Mouse (Mus musculus) stomach, embryonic 16.5 days (tissue): ENCODE results near the gene Dnase1. TPM values are rescaled to one million over a fixed set of nuclear protein-coding genes. Genes with fewer than 3 reads are reported as not detected.

ENCODE experiments used
- ATAC-seq: fragments of 200-750 bp; cut with Nextera tagmentation; 2 replicates; pipeline ENCODE4 v1.8.0; 2017; ENCODE audit warnings: moderate number of reproducible peaks, moderate TSS enrichment; ENCODE audit not compliant: insufficient read depth, low FRiP score
- H3K27ac ChIP-seq: fragments of 300-500 bp; sonication (generic); 2 replicates; pipeline ENCODE4 v1.5.1; 2014; ENCODE audit warnings: low read length
- H3K27me3 ChIP-seq: fragments of 300-500 bp; sonication (generic); 2 replicates; pipeline ENCODE4 v1.6.1; 2014; ENCODE audit warnings: low read length, control low read depth, mixed read lengths; ENCODE audit not compliant: control insufficient read depth, insufficient read depth
- H3K36me3 ChIP-seq: fragments of 300-500 bp; sonication (generic); 2 replicates; pipeline ENCODE4 v1.6.1; 2014; ENCODE audit warnings: low read length; ENCODE audit not compliant: control insufficient read depth, insufficient read depth
- H3K4me1 ChIP-seq: fragments of 300-500 bp; sonication (generic); 2 replicates; pipeline ENCODE4 v1.6.1; 2014; ENCODE audit warnings: low read length, control low read depth, mixed read lengths; ENCODE audit not compliant: control insufficient read depth, insufficient read depth
- H3K4me2 ChIP-seq: fragments of 300-500 bp; sonication (generic); 2 replicates; pipeline ENCODE4 v1.6.1; 2014; ENCODE audit warnings: low read depth, low read length, mixed read lengths
- H3K4me3 ChIP-seq: fragments of 300-500 bp; sonication (generic); replicated peaks from 2 replicates; pipeline ENCODE4 v1.5.1; 2014; ENCODE audit warnings: mild to moderate bottlenecking, low read length
- H3K9ac ChIP-seq: fragments of 300-500 bp; sonication (generic); 2 replicates; pipeline ENCODE4 v1.6.1; 2014; ENCODE audit warnings: low read length
- H3K9me3 ChIP-seq: fragments of 300-500 bp; sonication (generic); replicated peaks from 2 replicates; pipeline ENCODE4 v1.6.1; 2016; ENCODE audit warnings: low read length, control low read depth; ENCODE audit not compliant: control insufficient read depth
- WGBS: fragments of 180-500 bp; shearing (Covaris S2); extraction: QIAGEN DNeasy Blood & Tissue Kit; methylation state at CpG from one replicate; pipeline ENCODE4 v1.1.7; 2014; 5-methylcytosine and 5-hydroxymethylcytosine counted together
- polyA plus RNA-seq: library from polyadenylated mRNA; unstranded; fragments of >200 nt; fragmentation: Nextera tagmentation; extraction: Ambion mirVana; gene quantifications from 2 replicates; pipeline ENCODE4 v1.2.1, GENCODE M21; 2015

Dnase1 gene
- polyA plus RNA-seq, 1 experiment from 2014 or later, result 4.2 TPM

DNA sequence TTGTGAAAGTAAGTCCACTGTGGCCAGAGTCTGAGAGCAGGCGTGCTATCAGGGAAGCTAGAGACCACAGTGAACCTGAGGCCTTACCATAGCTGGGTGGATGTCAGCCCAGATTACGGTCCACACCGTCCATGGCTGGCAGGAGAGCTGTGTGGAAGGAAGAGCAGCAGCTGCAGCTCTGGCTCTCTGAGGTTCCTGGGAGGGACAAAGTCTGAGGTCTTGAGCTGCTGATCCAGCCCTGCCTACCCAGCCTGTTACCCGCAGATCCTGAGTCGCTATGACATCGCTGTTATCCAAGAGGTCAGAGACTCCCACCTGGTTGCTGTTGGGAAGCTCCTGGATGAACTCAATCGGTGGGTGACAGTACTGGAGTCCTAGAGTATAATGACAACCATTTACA lies 948 bp downstream of the Dnase1 start:
- H3K9me3 ChIP-seq, result no peaks in the 10 kb centered on the region
- ATAC-seq, result no peak
- H3K4me2 ChIP-seq, result no peak overlapping the region
- H3K36me3 ChIP-seq, result peaks cover 15% of the 10 kb centered on the region; the same call in 1 of the 2 replicates
- no peaks in the 10 kb centered on the region for H3K27me3 ChIP-seq
- no peak overlapping the region for H3K27ac ChIP-seq
- whole genome bisulfite sequencing, result 87% methylated on average over 7 of the region's 7 CpGs
- no peak overlapping the region for H3K9ac ChIP-seq
- H3K4me3 ChIP-seq, result no peak overlapping the region
- no peaks in the 10 kb centered on the region for H3K4me1 ChIP-seq

DNA sequence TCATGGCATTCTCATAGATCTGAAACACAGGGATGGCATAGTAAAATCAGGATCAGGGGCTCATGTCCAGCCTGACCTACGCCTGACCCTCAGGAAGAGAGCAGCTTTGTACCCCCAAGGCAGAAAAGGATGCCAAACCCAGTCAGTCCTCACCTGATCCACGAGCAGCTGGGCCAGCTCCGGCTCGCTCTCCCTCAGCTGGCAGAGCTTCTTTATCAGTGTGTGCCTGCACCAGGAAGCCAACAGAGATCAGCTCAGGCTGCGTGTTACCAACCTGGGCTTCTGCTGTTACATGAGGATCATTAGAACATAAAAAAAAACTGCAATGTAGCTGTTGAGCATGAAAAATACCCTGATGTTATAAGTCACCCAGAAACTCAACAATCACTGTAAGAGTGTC lies 3.5 kb downstream of the Dnase1 start:
- 84% methylated on average over 5 of the region's 5 CpGs for WGBS
- Histone ChIP-seq H3K4me2 (no peak overlapping the region), H3K27me3 (no peaks in the 10 kb centered on the region), H3K4me3 (no peak overlapping the region), H3K9me3 (no peaks in the 10 kb centered on the region), H3K9ac (no peak overlapping the region), H3K36me3 (peaks cover 21% of the 10 kb centered on the region), H3K27ac (no peak overlapping the region), H3K4me1 (no peaks in the 10 kb centered on the region)
- no peak for ATAC-seq

DNA sequence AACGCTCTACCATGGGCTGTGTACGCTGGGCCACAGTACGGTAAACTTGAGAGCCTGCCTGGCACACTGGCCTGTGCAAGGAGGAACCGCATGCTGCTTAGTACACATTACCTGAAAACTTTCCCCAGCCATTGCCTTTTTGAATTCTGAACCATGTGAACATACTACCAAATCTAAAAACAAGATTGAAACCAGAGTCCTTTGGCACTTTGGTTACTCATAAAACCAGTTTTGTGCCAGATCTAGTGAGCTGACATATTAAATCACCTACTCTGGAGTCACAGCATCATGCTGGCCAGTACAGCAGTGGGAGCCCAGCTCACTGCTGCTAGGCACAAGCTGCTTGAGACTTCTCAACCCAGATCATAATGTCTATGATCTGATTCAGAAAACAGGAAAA lies 4.9 kb downstream of the Dnase1 start:
- Histone ChIP-seq H3K27me3 (no peaks in the 10 kb centered on the region), H3K27ac (no peak overlapping the region), H3K9ac (no peak overlapping the region), H3K36me3 (peaks cover 28% of the 10 kb centered on the region), H3K9me3 (no peaks in the 10 kb centered on the region), H3K4me1 (no peaks in the 10 kb centered on the region), H3K4me3 (no peak overlapping the region), H3K4me2 (no peak overlapping the region)
- no peak for ATAC-seq
- 98% methylated on average over 4 of the region's 4 CpGs for WGBS

- no peak overlapping the region for H3K27ac ChIP-seq
- H3K9me3 ChIP-seq, result no peaks in the 10 kb centered on the region
- peaks cover 23% of the 10 kb centered on the region for H3K36me3 ChIP-seq
- ATAC-seq, result no peak
- no peak overlapping the region for H3K4me2 ChIP-seq
- H3K4me1 ChIP-seq, result no peaks in the 10 kb centered on the region
- H3K4me3 ChIP-seq, result no peak overlapping the region
- H3K27me3 ChIP-seq, result no peaks in the 10 kb centered on the region
- WGBS, result 97% methylated on average over 2 of the region's 2 CpGs
- no peak overlapping the region for H3K9ac ChIP-seq
Measured at GRCm38 (mm10) chr16:4044093-4044492, 7.4 kb downstream of the Dnase1 start.

GRCm38 (mm10) chr16:4045524-4045923 lies 8.8 kb downstream of the Dnase1 start:
- Histone ChIP-seq H3K4me1 (no peaks in the 10 kb centered on the region), H3K27me3 (no peaks in the 10 kb centered on the region), H3K4me2 (no peak overlapping the region), H3K9ac (no peak overlapping the region), H3K4me3 (no peak overlapping the region), H3K9me3 (no peaks in the 10 kb centered on the region), H3K36me3 (peaks cover 23% of the 10 kb centered on the region), H3K27ac (no peak overlapping the region)
- 87% methylated on average over 4 of the region's 4 CpGs for WGBS
- no peak for ATAC-seq

DNA sequence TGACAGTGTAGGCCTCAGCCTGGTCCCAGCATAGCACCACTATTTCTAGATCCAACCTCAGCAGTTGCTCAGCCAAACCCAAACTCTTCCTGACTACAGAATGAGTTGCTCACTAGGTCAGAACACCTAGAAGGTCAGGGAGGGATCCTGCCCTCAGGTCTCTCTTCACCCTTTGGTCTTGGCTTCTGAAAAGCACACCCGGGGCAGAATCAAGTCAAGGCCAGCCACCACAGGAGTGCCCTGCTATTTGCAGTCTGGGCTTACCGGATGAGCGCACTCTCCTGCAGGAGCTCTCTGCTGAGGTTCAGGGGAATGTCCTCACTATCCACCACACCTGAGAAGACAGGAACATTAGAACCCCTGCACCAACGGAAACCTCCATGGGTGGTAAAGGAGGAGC lies 15.9 kb downstream of the Dnase1 start:
- H3K27me3 ChIP-seq, result no peaks in the 10 kb centered on the region
- H3K9ac ChIP-seq, result no peak overlapping the region
- no peaks in the 10 kb centered on the region for H3K9me3 ChIP-seq
- peaks cover 24% of the 10 kb centered on the region; the same call in 1 of the 2 replicates for H3K36me3 ChIP-seq
- H3K4me3 ChIP-seq, result no peak overlapping the region
- H3K27ac ChIP-seq, result no peak overlapping the region
- no peaks in the 10 kb centered on the region for H3K4me1 ChIP-seq
- H3K4me2 ChIP-seq, result no peak overlapping the region
- no peak for ATAC-seq
- 91% methylated on average over 4 of the region's 4 CpGs for WGBS

GRCm38 (mm10) chr16:4053811-4054210 lies 17.1 kb downstream of the Dnase1 start:
- no peaks in the 10 kb centered on the region for H3K4me1 ChIP-seq
- H3K27me3 ChIP-seq, result no peaks in the 10 kb centered on the region
- no peak overlapping the region for H3K4me3 ChIP-seq
- ATAC-seq, result no peak
- no peak overlapping the region for H3K27ac ChIP-seq
- H3K4me2 ChIP-seq, result no peak overlapping the region
- H3K9me3 ChIP-seq, result no peaks in the 10 kb centered on the region
- WGBS, result 79% methylated on average over 3 of the region's 3 CpGs
- peaks cover 24% of the 10 kb centered on the region; the same call in 1 of the 2 replicates for H3K36me3 ChIP-seq
- no peak overlapping the region for H3K9ac ChIP-seq

- H3K4me2 ChIP-seq, result no peak overlapping the region
- H3K9ac ChIP-seq, result no peak overlapping the region
- no peaks in the 10 kb centered on the region for H3K27me3 ChIP-seq
- H3K27ac ChIP-seq, result no peak overlapping the region
- WGBS, result 91% methylated on average over 4 of the region's 4 CpGs
- no peak for ATAC-seq
- peaks cover 30% of the 10 kb centered on the region for H3K36me3 ChIP-seq
- no peaks in the 10 kb centered on the region for H3K4me1 ChIP-seq
- H3K9me3 ChIP-seq, result no peaks in the 10 kb centered on the region
- H3K4me3 ChIP-seq, result no peak overlapping the region
Measured at GRCm38 (mm10) chr16:4064945-4065344, 28.2 kb downstream of the Dnase1 start.

GRCm38 (mm10) chr16:4068588-4068987 lies 31.8 kb downstream of the Dnase1 start:
- no peak overlapping the region for H3K4me2 ChIP-seq
- no peaks in the 10 kb centered on the region for H3K27me3 ChIP-seq
- no peak overlapping the region for H3K4me3 ChIP-seq
- H3K27ac ChIP-seq, result no peak overlapping the region
- H3K9ac ChIP-seq, result no peak overlapping the region
- ATAC-seq, result no peak
- peaks cover 14% of the 10 kb centered on the region for H3K36me3 ChIP-seq
- H3K9me3 ChIP-seq, result no peaks in the 10 kb centered on the region
- no peaks in the 10 kb centered on the region for H3K4me1 ChIP-seq
- WGBS, result 55% methylated on average over 8 of the region's 8 CpGs

GRCm38 (mm10) chr16:4074297-4074696 lies 37.6 kb downstream of the Dnase1 start:
- H3K4me2 ChIP-seq, result no peak overlapping the region
- no peak overlapping the region for H3K9ac ChIP-seq
- H3K27ac ChIP-seq, result no peak overlapping the region
- H3K9me3 ChIP-seq, result no peaks in the 10 kb centered on the region
- WGBS, result 58% methylated on average over 6 of the region's 6 CpGs
- no peaks in the 10 kb centered on the region for H3K27me3 ChIP-seq
- peaks cover 12% of the 10 kb centered on the region for H3K4me1 ChIP-seq
- ATAC-seq, result no peak
- H3K36me3 ChIP-seq, result no peaks in the 10 kb centered on the region
- no peak overlapping the region for H3K4me3 ChIP-seq
